Comparison of ENCODE assay signal across 1 mouse cellular context in the genomic region with DNA sequence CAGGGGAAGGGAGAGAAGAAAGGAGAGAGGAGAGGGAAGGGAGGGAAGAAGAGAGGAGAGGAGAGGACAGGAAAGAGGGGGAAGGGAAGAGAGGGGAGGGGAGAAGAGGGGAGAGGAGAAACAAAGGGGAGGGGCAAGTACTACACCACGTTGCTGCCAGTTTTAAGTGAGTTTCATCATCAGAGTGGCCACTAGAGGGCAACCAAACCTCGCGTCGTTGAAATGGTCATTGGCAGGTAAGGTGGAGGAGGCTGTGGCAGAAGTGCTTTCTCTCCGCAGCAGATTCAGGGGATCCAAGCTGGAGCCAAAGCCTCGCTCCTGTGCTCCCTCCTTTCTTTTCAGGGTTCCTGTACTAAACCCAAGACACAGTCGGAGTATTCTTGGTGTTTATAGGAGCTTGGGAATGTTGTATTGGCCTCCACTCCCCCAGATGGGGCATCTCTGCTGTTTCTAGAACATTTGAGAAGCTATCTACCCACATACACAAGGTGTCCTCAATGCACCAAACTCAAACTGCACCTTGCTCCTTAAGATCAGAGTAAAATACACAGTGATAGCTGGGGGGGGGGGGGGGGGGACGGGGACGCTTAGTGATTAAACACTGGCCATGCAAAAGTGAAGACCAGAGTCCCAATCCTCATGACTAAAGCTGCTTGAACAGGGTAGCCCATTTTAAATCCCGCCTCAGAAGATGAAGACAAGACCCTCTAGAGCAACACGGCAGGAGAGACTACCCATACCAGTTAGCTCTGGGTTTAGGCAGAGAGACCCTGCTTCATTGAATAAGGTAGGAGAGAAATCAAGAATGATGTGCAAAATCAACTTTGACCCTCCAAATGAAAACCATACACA.
TF ChIP-seq lines count a peak whose summit lies in the region.

No protein-coding gene starts in this region.

TF ChIP-seq in C2C12, 6 proteins besides CTCF, POLR2A, EP300 and RAD21:
- TF ChIP-seq USF1 (IDR thresholded peaks at IDR 0.05; ENCODE audit: low read depth) (no peak), CEBPB (IDR thresholded peaks at IDR 0.05; ENCODE audit: low read depth) (peak; percentile 35)
